Mouse (Mus musculus): ENCODE results near the gene Vwa7. TPM values are rescaled to one million over a fixed set of nuclear protein-coding genes. Genes with fewer than 3 reads are reported as not detected.
"Not testable (repeated sequence)": the region's sequence is repeated elsewhere in the genome, so short reads cannot be mapped to it uniquely, and the experiment has no call there.

The Vwa7 gene
- polyA plus RNA-seq (2012; rRNA removed): 0.38 and 0.64 TPM in 2 replicates

- DNase-seq (ENCODE audit: low read depth, low spot score): no peak
- WGBS: 27% methylated on average over 12 of the region's 12 CpGs
These were observed at the start of gene Vwa7 for GRCm38 (mm10) chr17:35016376-35016775. Vwa7 (plus strand) TSS chr17:35016579.

DNA sequence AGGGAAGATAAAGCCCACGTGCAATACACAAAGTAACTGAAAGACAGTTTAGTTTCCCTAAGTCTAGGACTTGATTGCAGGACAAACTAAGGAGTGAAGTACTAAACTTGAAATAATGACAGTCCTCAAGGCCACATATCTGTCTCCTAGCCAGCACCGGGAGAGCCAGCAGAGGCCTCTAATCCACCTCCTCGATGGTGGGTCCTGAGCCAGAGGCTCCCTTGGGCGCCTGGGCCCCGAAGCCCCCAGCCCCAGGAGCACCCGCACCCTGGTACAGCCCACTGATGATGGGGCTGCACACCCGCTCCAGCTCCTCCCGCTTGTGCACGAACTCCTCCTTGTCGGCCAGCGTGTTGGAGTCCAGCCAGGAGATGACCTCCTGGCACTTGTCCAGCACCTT, 46.6 kb upstream of the Vwa7 start, which contains the start of gene Gm20481:
Gene Gm20481 (plus strand): TSS at position 91 of the 400 bp plus-strand sequence.
- not testable (repeated sequence) for DNase-seq (ENCODE audit: low read depth, low spot score)
- 57% methylated on average over 6 of the region's 11 CpGs for WGBS

DNA sequence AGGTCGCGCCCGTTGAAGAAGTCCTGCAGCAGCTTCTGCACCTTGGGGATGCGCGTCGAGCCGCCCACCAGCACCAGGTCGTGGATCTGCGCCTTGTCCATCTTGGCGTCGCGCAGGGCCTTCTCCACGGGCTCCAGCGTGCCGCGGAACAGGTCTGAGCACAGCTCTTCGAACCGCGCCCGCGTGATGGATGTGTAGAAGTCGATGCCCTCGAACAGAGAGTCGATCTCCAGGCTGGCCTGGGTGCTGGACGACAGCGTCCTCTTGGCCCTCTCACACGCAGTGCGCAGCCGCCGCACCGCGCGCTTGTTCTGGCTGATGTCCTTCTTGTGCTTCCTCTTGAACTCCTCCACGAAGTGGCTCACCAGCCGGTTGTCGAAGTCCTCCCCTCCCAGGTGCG, 45.5 kb upstream of the Vwa7 start:
- not testable (repeated sequence) for DNase-seq (ENCODE audit: low read depth, low spot score)
- 38% methylated on average over 26 of the region's 37 CpGs for WGBS

DNA sequence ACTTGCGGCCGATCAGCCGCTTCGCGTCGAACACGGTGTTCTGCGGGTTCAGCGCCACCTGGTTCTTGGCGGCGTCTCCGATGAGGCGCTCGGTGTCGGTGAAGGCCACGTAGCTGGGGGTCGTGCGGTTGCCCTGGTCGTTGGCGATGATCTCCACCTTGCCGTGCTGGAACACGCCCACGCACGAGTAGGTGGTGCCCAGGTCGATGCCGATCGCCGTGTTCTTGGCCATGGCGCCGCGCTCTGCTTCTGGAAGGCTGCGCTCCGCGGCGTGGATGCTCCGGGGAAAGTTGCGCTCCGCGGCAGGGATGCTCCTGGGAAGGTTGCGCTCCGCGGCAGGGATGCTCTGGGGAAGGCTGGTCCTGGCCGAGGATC, 44.7 kb upstream of the Vwa7 start:
- WGBS: 1% methylated on average over 28 of the region's 43 CpGs
- not testable (repeated sequence) for DNase-seq (ENCODE audit: low read depth, low spot score)

- DNase-seq (ENCODE audit: low read depth, low spot score): not testable (repeated sequence)
- under 1% methylated on average over 33 of the region's 33 CpGs for WGBS
These were observed 44.2 kb upstream of the Vwa7 start, which contains the start of the genes Hspa1a and Hspa1l for GRCm38 (mm10) chr17:34972069-34972749. Hspa1a (minus strand) TSS chr17:34972156. Hspa1l (plus strand) TSS chr17:34972703.

DNA sequence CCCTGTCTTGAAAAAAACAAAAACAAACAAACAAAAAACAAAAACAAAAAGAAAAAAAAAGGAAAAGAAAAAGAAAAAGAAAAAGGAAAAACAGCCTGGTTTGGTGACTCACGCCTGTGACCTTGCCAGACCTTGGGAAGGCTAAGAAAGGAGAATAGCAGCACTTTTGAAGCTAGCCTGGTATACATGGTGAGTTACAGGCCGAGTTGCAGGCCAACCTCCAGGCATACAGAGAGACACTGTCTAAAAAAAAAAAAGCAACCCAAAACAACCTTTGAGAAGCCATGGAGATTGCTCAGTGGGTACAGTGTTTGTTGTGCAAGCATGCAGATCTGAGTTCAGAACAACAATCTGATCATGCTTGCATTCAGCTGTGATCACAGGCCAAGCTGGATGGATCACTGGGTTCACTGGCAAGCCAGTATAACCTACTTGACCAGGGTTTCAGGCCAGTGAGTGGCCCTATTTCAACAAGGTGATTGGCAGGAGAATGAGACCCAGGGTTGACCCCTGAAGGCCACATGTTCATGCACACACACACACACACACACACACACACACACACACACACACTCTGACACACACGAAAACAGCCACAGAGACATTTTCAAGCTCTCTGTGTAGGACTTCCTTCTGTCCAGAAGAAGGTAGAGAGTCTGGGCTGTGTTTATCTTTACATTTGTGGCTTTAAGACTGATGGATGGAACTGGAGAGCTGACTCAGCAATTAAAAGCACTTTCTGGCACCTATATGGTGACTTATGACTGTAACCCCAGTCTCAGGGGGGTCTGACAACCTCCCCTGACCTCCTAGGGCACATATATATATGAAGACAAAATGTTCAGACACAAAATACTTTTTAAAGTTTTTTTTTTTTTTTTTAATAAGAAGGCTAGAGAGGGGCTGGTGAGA, 40.5 kb upstream of the Vwa7 start:
- no peak for DNase-seq (ENCODE audit: low read depth, low spot score)
- WGBS: 88% methylated on average over 3 of the region's 3 CpGs

- DNase-seq (ENCODE audit: low read depth, low spot score): no peak
- WGBS: 96% methylated on average over 20 of the region's 20 CpGs
These were observed 39.4 kb upstream of the Vwa7 start for GRCm38 (mm10) chr17:34977000-34977399.

GRCm38 (mm10) chr17:34978239-34978638, 38.1 kb upstream of the Vwa7 start:
- WGBS: 92% methylated on average over 27 of the region's 27 CpGs

DNA sequence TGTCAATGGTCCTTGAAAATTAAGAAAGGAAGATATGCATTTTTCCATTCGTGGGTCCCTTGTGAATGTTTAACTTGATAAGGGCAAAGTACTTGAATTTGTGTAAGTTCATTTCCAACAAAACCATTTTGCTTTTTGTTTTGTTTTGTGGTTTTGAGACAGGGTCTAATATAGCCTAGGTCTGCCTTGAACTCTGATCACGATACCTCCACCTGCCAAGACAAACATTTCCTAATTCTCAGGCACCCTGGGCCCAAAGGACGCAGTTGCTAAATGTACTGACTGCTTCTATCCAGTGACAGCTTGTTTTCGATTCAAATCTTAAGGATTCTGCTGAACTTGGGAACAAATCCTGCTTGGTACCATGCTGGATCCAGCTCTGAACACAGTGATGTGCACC, 36.7 kb upstream of the Vwa7 start:
- WGBS: 45% methylated on average over 4 of the region's 4 CpGs
- DNase-seq (ENCODE audit: low read depth, low spot score): no peak

More at GRCm38 (mm10) chr17:34978239-34978638, 38.1 kb upstream of the Vwa7 start:
- no peak for DNase-seq (ENCODE audit: low read depth, low spot score)

DNA sequence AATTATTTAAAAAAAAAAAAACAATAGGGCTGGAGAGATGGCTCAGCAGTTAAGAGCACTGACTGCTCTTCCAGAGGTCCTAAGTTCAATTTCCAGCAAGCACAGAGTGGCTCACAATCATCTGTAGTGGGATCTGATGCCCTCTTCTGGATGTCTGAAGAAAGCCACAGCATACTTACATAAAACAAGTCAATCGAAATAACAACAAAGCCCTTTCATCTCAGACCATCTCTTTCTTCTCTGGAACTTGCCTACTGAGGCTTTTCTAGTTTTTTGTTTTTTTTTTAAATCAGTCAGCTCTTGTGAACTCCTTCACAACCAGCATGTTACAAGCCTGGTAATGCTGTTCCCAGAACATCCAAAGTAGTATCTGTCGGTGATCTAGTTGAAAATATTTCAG, 35.7 kb upstream of the Vwa7 start:
- 3% methylated on average over 2 of the region's 2 CpGs for WGBS
- no peak for DNase-seq (ENCODE audit: low read depth, low spot score)

- WGBS: under 1% methylated on average over 58 of the region's 58 CpGs
- peak; percentile 85 for DNase-seq (ENCODE audit: low read depth, low spot score)
These were observed 34.6 kb upstream of the Vwa7 start, which contains the start of gene Lsm2 for GRCm38 (mm10) chr17:34981690-34982180. Lsm2 (plus strand) TSS chr17:34981862.

DNA sequence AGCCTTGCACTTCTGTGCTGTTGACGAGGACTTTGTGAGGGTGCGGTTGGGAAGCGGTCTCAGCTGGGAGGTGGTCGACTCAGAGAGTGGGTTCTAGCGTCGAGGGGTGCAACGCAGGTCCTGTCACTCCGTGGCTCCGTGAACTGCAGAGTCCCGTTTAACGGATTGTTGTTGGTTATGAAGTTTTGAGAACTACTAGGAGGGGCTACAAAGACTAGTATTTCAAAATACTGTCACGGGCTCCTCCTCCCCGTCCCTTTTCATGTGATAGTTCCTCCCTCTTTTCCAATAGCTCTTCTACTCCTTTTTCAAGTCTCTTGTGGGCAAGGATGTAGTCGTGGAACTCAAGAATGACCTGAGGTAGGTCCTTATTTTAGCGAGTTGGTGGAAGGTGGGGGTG, 34.1 kb upstream of the Vwa7 start:
- WGBS: under 1% methylated on average over 15 of the region's 15 CpGs

DNA sequence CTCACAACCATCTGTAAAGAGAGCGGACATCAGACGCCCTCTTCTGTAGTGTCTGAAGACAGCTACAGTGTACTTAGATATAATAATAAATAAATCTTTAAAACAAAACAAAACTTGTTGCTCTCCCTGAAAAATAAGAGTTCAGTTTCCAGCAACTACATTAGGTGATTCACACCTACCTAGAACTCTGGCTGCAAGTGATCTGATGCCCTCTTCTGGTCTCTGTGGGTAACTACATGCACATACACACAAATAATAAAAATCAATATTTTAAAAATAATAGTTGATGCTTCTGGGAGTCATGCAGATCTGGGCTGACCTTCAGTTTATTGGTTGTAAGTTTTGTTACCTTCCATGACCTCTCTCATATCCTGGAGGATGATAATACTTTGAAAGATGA, 32.2 kb upstream of the Vwa7 start:
- no peak for DNase-seq (ENCODE audit: low read depth, low spot score)
- WGBS: 68% methylated on average over 2 of the region's 2 CpGs

More for the DNA sequence above, 34.1 kb upstream of the Vwa7 start:
- DNase-seq (ENCODE audit: low read depth, low spot score): no peak

GRCm38 (mm10) chr17:34994751-34995150, 21.6 kb upstream of the Vwa7 start:
- DNase-seq (ENCODE audit: low read depth, low spot score): no peak

DNA sequence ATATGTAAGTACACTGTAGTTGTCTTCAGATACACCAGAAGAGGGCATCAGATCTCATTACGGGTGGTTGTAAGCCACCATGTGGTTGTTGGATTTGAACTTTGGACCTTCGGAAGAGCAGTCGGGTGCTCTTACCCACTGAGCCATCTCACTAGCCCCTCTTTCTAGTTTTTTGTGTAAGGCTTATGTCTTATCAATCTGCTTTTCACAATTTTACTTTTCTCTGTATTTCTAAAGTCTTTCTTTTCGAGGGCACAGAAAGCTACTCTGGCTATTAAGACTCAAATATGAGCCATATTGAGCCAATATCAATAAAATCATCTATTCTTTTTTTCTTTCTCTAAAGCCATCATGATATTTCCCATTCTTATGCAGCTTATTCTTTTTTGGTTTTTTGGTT, 21.2 kb upstream of the Vwa7 start:
- not testable (repeated sequence) for DNase-seq (ENCODE audit: low read depth, low spot score)
- 54% methylated on average over 4 of the region's 4 CpGs for WGBS

DNA sequence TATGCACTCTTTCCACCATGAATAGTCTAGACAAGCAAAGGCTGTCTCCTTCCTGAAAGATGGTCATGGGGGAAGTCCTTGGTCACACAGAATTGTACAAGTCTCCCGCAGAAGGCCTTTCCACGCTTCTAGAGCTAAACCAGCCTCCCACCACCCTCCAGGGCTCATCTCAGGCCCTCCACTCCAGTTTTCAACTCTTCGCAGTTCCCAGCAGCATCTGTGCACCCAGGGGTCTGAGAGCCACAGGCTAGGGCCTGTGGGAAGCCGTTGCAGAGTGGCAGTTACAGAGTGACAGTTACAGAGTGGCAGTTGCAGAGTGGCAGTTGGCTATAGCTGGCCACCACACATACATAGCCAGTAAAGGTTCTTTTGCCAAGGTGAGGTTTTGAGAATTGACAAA, 20.5 kb upstream of the Vwa7 start:
- WGBS: 93% methylated on average over 4 of the region's 4 CpGs
- not testable (repeated sequence) for DNase-seq (ENCODE audit: low read depth, low spot score)

DNA sequence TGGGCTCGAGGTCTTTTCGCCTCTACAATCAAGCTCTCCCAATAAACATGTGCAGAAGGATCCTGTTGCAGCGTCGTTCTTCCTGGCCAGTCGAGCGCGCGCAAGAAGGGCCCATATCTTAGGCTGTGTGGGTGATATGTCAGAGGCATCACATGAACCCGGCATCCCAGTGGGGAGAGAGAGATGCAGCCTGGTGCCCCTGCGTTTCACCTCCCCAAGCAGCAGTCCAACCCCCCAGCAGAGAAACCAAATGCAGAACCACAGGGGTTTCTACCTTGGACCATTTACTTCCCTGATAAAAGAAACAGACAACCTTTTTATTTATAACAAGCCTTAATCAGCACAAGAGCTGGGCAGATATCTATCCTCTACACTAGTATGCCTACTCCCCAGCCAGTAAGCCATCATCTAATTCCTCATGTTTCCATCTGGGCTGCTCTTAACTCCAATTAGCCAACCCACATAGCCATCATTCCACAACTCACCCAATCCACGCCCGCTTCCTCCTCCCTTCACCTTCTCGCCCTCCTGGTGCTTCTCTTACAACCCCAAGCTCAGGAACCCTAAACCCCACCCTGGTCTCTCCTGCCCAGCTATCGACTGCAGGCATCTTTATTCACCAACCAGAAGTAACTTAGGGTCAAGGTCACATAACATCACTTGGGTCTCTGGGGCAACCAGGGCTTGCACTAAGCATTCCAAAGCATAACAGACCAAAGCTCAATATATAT, 19.8 kb upstream of the Vwa7 start:
- WGBS: 72% methylated on average over 14 of the region's 14 CpGs
- DNase-seq (ENCODE audit: low read depth, low spot score): no peak

- WGBS: 66% methylated on average over 5 of the region's 5 CpGs
- DNase-seq (ENCODE audit: low read depth, low spot score): no peak
These were observed 19.3 kb upstream of the Vwa7 start for GRCm38 (mm10) chr17:34997142-34997483.

DNA sequence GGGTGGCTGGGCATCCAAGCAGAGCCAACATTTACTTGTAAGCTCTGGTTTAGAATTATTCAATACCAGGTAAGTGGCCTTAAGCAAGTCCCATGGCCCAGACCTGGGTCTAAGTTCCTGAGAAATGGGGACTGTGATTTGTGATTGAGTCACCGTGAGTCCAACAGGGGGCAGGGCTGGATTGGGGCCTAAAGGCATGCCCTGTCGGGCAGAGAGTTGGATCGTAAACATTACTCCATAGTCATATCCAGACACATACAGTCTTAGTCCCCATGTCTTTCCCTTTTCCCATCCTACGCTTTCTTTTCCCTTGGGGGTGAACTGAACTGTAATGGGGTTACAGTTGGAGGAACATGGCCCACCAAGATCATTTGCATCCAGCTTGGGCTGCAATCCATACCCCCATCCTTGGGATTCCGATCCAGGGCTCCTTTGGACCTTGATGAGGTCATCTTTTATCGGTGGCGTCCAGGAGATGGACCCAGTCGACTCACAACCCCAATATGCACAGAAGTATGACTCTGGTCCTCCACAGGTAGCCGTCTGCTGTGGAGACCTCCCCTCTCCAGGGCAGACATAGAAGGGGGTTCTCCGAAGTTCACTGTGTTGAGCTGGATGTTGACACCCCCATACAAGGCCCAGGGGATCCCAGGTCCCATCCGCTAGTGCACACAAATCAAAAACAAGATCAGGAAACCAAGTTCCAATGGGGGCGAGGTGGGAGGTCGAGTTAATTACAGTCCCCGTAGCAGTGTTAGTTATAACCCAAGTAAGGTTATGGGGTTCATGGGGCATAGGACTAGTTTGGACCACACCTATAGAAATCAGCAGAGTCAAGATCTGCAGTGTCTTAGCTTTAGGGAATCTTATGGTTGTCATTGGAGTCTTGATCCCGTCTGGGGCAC, 17.6 kb upstream of the Vwa7 start:
- WGBS: 46% methylated on average over 15 of the region's 15 CpGs
- no peak for DNase-seq (ENCODE audit: low read depth, low spot score)
